Mouse (Mus musculus): ENCODE data around the gene Hnf4a. TPM values are rescaled to one million over a fixed set of nuclear protein-coding genes. Genes with fewer than 3 reads are reported as not detected.

The Hnf4a gene
- polyA plus RNA-seq, 2 experiments, result 11.6 to 22.9 TPM

GRCm38 (mm10) chr2:163471710-163472465, 34.7 kb upstream of the Hnf4a start:
- Histone ChIP-seq H3K27ac (no peak overlapping the region; the same call in 1 of the 2 replicates), H3K9me3 (ENCODE audit: control insufficient read depth, low read length) (no peaks in the 10 kb centered on the region), H3K4me1 (replicated peaks; ENCODE audit: control insufficient read depth in 2 of 2, insufficient read depth in 2 of 2, low read length in 1 of 2) (peaks cover 6 to 8% of the 10 kb centered on the region in 2 experiments), H3K4me2 (ENCODE audit: low read depth) (peak overlapping the region; percentile 92), H3K36me3 (replicated peaks; ENCODE audit: control insufficient read depth, insufficient read depth, low read depth) (0 out of 2 replicates have a peak, but pooled peaks cover 2% of the 10 kb centered on the region), H3K27me3 (ENCODE audit: control insufficient read depth, insufficient read depth, low read length) (no peaks in the 10 kb centered on the region), H3K4me3 (ENCODE audit: insufficient read depth in 1 of 2, low read depth in 2 of 2, low read length in 2 of 2) (peak overlapping the region; percentile 75 to 92), H3K9ac (replicated peaks) (peak overlapping the region; percentile 84)
- DNase-seq (ENCODE audit: low read depth in 3 of 3, low spot score in 3 of 3), result peak in 1 of 3 experiments; percentile 41
- TF ChIP-seq CTCF (IDR thresholded peaks at IDR 0.05; ENCODE audit: low read depth) (no peak), EP300 (IDR thresholded peaks at IDR 0.05; ENCODE audit: low read depth) (no peak)
- peak; percentile 84 for ATAC-seq (ENCODE audit: insufficient read depth)
- WGBS (ENCODE audit: insufficient replicate concordance), result 4% methylated on average over 36 of the region's 36 CpGs

- Histone ChIP-seq H3K4me3 (ENCODE audit: insufficient read depth in 1 of 2, low read depth in 2 of 2, low read length in 2 of 2) (peak within 1 kb of the TSS; percentile 75 to 92), H3K4me1 (replicated peaks; ENCODE audit: control insufficient read depth in 2 of 2, insufficient read depth in 2 of 2, low read length in 1 of 2) (peaks cover 6 to 8% of the 10 kb centered on the region in 2 experiments), H3K27me3 (ENCODE audit: control insufficient read depth, insufficient read depth, low read length) (no peaks in the 10 kb centered on the region), H3K9ac (replicated peaks) (peak within 1 kb of the TSS; percentile 84), H3K4me2 (ENCODE audit: low read depth) (peak within 1 kb of the TSS; percentile 92), H3K36me3 (replicated peaks; ENCODE audit: control insufficient read depth, insufficient read depth, low read depth) (0 out of 2 replicates have a peak, but pooled peaks cover 2% of the 10 kb centered on the region), H3K9me3 (ENCODE audit: control insufficient read depth, low read length) (no peaks in the 10 kb centered on the region), H3K27ac (no peak within 1 kb of the TSS; the same call in 1 of the 2 replicates)
- peak; percentile 94 for ATAC-seq (ENCODE audit: insufficient read depth)
- WGBS (ENCODE audit: insufficient replicate concordance), result under 1% methylated on average over 30 of the region's 30 CpGs
- TF ChIP-seq CTCF (IDR thresholded peaks at IDR 0.05; ENCODE audit: low read depth) (peak; percentile 100), EP300 (IDR thresholded peaks at IDR 0.05; ENCODE audit: low read depth) (peak; percentile 28; the same call in 1 of the 2 replicates)
- DNase-seq (ENCODE audit: low read depth in 3 of 3, low spot score in 3 of 3), result peak; percentile 91 to 93 (median 91)
These were observed 34.1 kb upstream of the Hnf4a start, which contains the start of gene Fitm2 for GRCm38 (mm10) chr2:163472466-163472851. Fitm2 (minus strand) TSS chr2:163472629.

GRCm38 (mm10) chr2:163480191-163480825, 26.3 kb upstream of the Hnf4a start:
- ATAC-seq (ENCODE audit: insufficient read depth) (no peak), DNase-seq (ENCODE audit: low read depth in 3 of 3, low spot score in 3 of 3) (no peak)
- Histone ChIP-seq H3K27ac (no peak overlapping the region), H3K9me3 (ENCODE audit: control insufficient read depth, low read length) (no peaks in the 10 kb centered on the region), H3K4me3 (ENCODE audit: insufficient read depth in 1 of 2, low read depth in 2 of 2, low read length in 2 of 2) (no peak overlapping the region), H3K4me2 (ENCODE audit: low read depth) (no peak overlapping the region), H3K4me1 (replicated peaks; ENCODE audit: control insufficient read depth in 2 of 2, insufficient read depth in 2 of 2, low read length in 1 of 2) (no peaks in the 10 kb centered on the region), H3K27me3 (ENCODE audit: control insufficient read depth, insufficient read depth, low read length) (peaks cover 5% of the 10 kb centered on the region), H3K9ac (replicated peaks) (no peak overlapping the region), H3K36me3 (replicated peaks; ENCODE audit: control insufficient read depth, insufficient read depth, low read depth) (no peaks in the 10 kb centered on the region)
- TF ChIP-seq EP300 (IDR thresholded peaks at IDR 0.05; ENCODE audit: low read depth) (no peak), CTCF (IDR thresholded peaks at IDR 0.05; ENCODE audit: low read depth) (peak; percentile 66)
- WGBS (ENCODE audit: insufficient replicate concordance), result 48% methylated on average over 18 of the region's 18 CpGs

- ATAC-seq (ENCODE audit: insufficient read depth) (peak; percentile 37; the same call in 1 of the 2 replicates), DNase-seq (ENCODE audit: low read depth in 3 of 3, low spot score in 3 of 3) (no peak)
- H3K9ac ChIP-seq (replicated peaks), result no peak overlapping the region
These were observed 25.0 kb upstream of the Hnf4a start for GRCm38 (mm10) chr2:163481539-163482029.

GRCm38 (mm10) chr2:163487360-163487759, 19.2 kb upstream of the Hnf4a start:
- ATAC-seq (ENCODE audit: insufficient read depth), result no peak
- no peaks in the 10 kb centered on the region for H3K36me3 ChIP-seq (replicated peaks; ENCODE audit: control insufficient read depth, insufficient read depth, low read depth)
- H3K4me2 ChIP-seq (ENCODE audit: low read depth), result no peak overlapping the region
- no peak overlapping the region for H3K4me3 ChIP-seq (ENCODE audit: insufficient read depth in 1 of 2, low read depth in 2 of 2, low read length in 2 of 2)
- 57% methylated on average over 3 of the region's 3 CpGs for WGBS (ENCODE audit: insufficient replicate concordance)
- no peaks in the 10 kb centered on the region for H3K4me1 ChIP-seq (replicated peaks; ENCODE audit: control insufficient read depth in 2 of 2, insufficient read depth in 2 of 2, low read length in 1 of 2)
- no peak for DNase-seq (ENCODE audit: low read depth in 3 of 3, low spot score in 3 of 3)
- no peaks in the 10 kb centered on the region for H3K27me3 ChIP-seq (ENCODE audit: control insufficient read depth, insufficient read depth, low read length)
- no peak for TF ChIP-seq CTCF (IDR thresholded peaks at IDR 0.05; ENCODE audit: low read depth)
- TF ChIP-seq EP300 (IDR thresholded peaks at IDR 0.05; ENCODE audit: low read depth), result no peak
- no peaks in the 10 kb centered on the region for H3K9me3 ChIP-seq (ENCODE audit: control insufficient read depth, low read length)
- H3K27ac ChIP-seq, result no peak overlapping the region
- no peak overlapping the region for H3K9ac ChIP-seq (replicated peaks)

More at GRCm38 (mm10) chr2:163481539-163482029, 25.0 kb upstream of the Hnf4a start:
- WGBS (ENCODE audit: insufficient replicate concordance), result 4% methylated on average over 21 of the region's 21 CpGs
- H3K27ac ChIP-seq, result no peak overlapping the region
- H3K4me1 ChIP-seq (replicated peaks; ENCODE audit: control insufficient read depth in 2 of 2, insufficient read depth in 2 of 2, low read length in 1 of 2), result no peaks in the 10 kb centered on the region
- peaks cover 5% of the 10 kb centered on the region for H3K27me3 ChIP-seq (ENCODE audit: control insufficient read depth, insufficient read depth, low read length)
- TF ChIP-seq CTCF (IDR thresholded peaks at IDR 0.05; ENCODE audit: low read depth), result peak; percentile 40
- TF ChIP-seq EP300 (IDR thresholded peaks at IDR 0.05; ENCODE audit: low read depth), result no peak
- no peaks in the 10 kb centered on the region for H3K9me3 ChIP-seq (ENCODE audit: control insufficient read depth, low read length)
- no peak overlapping the region for H3K4me3 ChIP-seq (ENCODE audit: insufficient read depth in 1 of 2, low read depth in 2 of 2, low read length in 2 of 2)
- H3K4me2 ChIP-seq (ENCODE audit: low read depth), result peak overlapping the region; percentile 30
- H3K36me3 ChIP-seq (replicated peaks; ENCODE audit: control insufficient read depth, insufficient read depth, low read depth), result no peaks in the 10 kb centered on the region
